Mouse (Mus musculus): ENCODE results near the gene Pnkp. TPM values are rescaled to one million over a fixed set of nuclear protein-coding genes. Genes with fewer than 3 reads are reported as not detected.

The Pnkp gene
- total RNA-seq, 2 experiments from 2014 or later = 19.2 to 20.2 TPM

DNA sequence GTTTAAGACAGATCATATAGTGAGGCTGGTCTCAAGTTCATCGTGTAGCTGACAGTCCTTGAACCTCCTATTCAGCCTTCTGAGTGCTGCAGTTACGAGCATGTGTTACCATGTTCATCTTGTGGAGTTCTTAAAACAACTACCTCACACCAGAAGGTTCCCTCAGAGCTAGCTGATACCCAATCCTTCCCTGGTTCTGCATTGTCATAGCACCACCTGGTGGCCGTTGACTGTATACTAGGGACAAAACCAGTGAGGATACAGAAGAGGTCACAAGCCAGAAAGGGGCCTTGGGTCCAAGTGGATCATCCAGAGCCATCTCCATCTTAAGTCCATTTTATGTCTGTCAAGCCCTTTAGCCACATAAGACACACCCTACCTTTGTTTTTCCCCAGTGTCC lies 32.1 kb upstream of the Pnkp start:
- peak; percentile 87 for DNase-seq (ENCODE audit: low spot score)

DNA sequence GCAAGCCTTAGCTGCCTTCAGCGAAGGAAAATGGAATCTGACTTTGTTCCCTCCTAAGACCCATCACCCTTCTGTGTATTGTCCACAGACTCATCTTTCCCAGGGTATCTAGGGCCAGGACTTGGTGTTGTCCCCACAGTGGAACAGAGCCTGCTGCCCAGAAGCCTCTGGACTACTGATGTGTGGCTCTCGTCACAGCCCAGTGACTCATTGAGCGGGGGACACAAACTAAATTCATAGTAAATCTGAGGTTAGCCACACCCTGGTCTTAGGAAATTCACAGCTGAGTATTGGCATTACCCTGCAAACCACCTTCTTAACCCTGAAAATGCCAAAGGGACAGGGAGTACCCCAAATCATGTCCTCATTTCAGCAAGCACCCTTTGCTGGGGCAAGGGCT lies 30.2 kb upstream of the Pnkp start:
- DNase-seq (ENCODE audit: low spot score) = no peak

DNA sequence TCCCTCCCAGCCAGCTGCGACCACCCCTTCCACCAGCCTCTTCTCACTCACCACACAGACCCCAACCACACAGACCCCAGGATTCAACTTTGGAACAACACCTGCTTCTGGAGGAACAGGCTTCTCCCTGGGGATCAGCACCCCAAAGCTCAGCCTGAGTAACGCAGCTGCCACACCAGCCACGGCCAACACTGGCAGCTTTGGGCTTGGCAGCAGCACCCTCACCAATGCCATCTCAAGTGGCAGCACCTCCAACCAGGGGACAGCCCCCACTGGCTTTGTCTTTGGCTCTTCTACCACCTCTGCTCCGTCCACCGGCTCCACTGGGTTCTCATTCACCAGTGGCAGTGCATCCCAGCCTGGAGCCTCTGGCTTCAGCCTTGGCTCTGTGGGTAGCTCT lies 28.2 kb upstream of the Pnkp start:
- DNase-seq (ENCODE audit: low spot score) = no peak

DNA sequence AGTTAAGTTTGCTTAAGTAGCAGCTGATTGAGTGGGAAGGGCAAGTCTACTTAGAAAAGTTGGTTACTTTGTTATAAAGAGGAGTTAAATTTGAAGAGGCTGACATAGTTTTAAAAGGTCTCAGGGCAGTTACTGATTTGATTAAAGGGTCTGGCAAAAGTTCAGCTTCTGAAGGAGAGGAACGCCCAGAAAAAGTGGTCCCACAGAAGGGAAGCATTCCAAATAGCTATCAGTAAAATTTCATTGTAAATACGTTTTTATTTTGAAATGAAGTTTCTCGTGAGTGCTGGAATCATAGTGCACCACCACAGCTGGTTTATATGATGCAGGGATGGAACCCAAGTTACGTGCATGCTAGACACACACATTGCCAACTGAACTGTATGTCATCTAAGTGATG lies 24.2 kb upstream of the Pnkp start:
- no peak for DNase-seq (ENCODE audit: low spot score)

DNA sequence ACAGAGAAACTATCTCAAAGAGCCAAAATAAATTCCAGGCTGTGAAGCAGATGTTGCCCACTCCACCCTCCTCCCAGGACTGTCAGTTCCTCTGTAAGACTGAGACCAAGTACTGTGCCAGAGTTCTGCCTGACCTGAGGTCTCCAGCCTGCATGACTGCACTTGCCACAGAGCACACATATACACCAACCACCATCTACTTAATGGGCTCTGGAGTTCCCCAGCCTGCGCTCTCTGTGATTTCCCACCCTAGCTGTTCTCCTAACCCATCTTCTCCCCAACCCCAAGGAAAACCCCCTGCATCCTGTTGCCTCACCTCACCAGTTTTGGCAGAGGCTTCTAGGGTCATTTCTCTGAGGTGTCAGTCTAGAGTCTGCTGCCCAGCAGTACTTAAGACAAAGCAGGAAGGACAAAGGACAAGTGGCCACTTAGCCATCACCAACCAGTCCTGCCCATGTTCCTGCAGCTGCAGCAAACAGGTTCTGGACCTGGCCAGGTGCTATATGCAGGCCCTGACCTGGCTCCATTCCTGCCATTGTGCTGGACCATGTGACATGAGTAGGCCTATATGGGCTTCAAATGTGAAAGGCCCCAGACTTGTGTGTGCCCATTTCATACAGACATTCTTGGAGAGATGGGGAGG lies 21.4 kb upstream of the Pnkp start:
- DNase-seq (ENCODE audit: low spot score) = no peak

DNA sequence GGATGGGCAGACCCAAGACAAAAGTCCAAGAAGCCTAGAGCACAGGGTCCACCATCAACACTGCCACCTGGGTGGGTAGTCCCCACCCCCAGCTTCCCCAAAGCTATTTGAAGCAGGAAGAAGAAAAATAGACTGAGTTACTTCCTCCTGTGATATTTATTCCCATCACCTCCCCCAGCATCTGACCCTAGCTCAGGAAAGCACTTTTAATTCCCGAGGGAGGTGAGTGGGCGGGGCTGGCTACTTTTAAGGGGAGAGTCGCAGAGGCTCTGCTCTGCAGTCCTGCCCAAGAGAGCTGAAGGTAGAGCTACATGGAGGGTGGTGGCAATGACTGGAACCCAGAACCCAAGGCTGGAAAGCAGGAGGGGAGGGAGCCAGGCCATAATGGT lies 20.9 kb upstream of the Pnkp start:
- DNase-seq (ENCODE audit: low spot score) = no peak

DNA sequence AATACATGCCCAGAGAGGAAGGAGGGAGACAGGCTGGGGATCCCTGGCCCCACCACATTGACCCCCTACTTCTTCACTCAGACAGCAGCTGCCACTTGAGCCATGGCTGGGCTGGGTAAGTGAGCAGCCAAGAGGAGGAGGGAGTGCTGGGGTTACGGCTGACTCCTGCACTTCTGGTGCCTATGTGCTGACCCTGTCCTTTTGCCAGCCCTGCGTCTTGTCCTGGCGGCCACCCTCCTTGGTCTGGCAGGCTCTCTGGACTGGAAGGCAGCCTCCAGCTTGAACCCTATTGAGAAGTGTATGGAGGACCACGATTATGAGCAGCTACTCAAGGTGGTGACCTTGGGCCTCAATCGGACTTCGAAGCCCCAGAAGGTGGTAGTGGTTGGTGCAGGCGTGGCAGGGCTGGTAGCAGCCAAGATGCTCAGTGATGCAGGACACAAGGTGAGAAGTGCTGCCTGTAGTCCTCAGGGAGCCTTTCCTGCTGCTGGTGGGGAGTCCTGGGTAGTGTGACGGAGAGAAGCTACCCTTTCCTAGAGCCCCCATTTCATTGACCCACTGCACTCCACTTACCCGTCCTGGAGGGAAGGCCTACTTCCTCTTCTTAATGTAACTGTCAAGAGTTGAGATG lies 20.4 kb upstream of the Pnkp start:
- peak; percentile 83 for DNase-seq (ENCODE audit: low spot score)

DNA sequence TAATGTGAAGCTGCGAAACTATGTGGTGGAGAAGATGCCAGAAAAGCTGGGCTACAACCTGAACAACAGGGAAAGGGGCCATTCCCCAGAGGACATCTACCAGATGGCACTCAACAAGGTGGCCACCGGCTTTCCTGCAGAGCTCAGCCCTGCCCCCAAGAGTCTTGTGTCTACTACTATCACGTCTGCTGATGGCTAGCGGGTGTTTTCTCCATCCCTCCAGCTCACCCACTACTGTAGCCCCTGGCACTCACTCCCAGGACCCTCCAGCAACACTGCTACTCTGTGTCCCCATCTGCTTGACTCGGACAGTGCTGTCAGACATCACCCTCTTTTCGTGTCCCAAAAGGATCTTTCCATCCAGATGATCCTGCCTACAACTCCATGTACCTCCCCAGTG lies 18.9 kb upstream of the Pnkp start:
- no peak for DNase-seq (ENCODE audit: low spot score)

DNA sequence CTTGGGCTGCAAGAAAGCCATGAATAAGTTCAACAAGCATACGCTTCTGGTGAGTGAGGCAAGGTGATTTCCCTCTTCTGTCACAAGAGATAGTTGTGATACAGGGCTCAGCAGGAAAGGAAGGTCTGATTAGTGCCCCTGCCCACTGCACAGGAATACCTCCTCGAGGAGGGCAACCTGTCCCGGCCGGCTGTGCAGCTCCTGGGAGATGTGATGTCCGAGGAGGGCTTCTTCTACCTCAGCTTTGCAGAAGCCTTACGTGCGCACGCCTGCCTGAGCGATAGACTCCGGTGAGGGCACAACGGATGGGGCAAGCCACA lies 17.8 kb upstream of the Pnkp start:
- DNase-seq (ENCODE audit: low spot score) = no peak

DNA sequence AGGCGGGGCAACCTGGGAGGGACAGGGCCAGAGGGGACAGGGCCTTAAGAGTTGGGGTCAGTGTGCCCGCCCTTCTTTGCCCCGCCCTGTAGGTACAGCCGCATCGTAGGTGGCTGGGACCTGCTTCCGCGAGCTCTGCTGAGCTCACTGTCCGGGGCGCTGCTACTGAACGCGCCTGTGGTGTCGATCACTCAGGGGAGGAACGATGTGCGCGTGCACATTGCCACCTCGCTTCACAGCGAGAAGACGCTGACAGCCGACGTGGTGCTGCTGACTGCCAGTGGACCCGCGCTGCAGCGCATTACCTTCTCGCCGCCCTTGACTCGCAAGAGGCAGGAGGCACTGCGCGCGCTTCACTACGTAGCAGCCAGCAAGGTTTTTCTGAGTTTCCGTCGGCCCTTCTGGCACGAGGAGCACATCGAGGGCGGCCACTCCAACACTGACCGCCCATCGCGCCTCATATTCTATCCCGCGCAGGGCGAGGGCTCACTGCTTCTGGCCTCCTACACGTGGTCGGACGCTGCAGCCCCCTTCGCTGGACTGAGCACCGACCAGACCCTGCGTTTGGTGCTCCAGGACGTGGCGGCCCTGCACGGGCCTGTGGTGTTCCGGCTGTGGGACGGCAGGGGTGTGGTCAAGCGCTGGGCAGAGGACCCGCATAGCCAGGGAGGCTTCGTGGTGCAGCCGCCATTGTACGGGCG lies 17.3 kb upstream of the Pnkp start:
- no peak for DNase-seq (ENCODE audit: low spot score)

DNA sequence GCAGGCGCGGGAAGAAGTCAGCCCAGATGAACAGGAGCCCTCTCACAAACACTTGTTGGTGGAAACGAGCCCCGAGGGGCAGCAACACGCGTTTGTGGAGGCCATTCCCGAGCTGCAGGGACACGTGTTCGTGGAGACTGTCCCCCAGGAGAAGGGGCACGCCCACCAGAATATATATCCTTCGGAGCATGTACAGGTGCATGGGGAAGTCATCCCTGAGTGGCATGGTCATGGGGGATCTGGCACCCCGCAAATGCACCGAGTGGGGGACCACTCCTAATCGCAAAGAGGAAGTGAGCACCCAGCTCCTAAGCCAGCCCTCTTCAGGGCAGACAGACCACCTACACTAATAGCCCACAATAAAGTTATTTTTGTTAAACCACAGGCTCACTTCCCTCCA lies 16.5 kb upstream of the Pnkp start:
- DNase-seq (ENCODE audit: low spot score) = no peak

DNA sequence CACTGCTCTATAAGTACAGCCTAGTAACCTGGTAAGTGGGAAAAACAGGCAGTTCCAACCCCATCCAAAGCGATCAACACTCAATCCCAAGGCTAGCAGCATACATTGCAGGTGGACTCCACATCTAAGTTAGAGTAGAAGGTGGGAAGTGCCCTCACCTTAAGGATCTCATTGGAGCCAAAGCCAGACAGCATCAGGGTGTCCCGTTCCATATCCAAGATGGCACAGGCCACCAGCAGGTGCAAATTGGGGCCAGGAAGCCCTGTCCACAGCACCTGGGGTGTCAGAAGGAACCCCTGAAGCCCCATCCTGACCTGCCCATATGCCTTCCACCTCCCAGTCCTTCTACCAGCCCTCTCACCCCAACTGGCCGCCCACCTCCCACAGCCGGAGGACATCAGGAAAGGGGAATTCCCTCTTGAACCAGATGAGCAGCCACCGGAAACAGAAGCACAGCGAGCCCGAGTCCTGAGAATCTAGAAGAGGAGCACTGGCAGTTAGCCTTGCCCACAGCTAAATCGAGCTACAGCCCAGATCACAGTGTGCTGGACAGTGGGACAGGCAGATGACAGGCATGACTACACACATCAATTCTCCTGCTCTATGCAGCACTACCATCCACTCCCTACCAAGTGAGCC lies 15.0 kb upstream of the Pnkp start:
- DNase-seq (ENCODE audit: low spot score) = peak; percentile 52

DNA sequence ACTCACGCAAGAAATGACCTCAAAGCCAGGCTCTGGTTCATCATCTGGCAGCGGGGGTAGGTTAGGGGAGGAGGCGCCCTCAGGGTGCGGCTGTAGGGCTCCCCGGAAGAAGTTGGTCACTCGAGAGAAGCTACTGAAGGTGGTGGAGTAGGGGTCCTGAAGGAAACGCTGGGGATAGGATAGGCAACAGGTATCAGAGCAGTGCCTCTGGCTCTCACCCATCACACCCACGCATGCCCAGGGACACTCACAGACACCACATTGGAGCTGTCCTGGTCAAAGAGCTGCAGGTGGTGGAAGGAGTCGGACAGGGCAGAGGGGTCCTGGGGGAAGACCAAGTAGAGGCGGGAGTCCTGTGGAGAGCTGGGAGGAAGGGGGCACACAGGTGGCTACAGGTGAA lies 11.9 kb upstream of the Pnkp start:
- no peak for DNase-seq (ENCODE audit: low spot score)

DNA sequence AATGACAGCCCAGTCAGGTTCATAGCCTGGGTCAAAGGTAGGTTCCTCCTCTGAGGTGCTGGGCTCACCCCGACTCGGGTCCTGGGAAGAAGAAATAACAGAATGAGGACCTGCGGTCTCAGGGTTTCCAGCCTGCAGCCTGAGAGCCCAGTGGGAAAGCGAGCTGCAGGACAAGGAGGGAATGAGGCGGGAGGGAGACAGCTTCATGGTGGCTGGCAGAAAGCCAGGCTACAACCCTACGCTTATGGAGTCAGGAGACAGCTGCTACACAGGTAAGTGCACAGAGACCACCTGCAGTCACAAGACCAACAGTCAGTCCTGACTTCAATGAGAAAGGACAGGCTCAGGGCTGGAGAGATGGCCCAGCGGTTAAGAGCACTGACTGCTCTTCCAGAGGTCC lies 10.1 kb upstream of the Pnkp start:
- no peak for DNase-seq (ENCODE audit: low spot score)

DNA sequence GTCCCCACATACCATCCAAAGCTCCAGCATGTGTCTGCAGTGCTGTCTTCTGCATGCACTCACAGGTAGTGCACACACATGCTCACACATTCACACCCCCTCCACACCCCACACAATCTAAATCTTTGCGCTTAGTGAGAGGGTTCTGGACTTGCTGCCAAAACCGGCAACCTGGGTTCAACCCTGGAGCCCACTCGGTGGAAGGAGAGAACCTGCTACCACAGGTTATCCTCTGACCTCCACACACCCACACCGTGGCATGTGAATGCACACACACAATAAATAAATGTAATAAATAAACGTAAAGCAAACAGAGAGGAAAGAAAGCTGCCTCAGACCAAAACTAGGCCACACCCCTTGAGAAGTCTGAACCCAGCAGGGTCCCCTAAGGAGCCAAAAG lies 9.2 kb upstream of the Pnkp start:
- no peak for DNase-seq (ENCODE audit: low spot score)

DNA sequence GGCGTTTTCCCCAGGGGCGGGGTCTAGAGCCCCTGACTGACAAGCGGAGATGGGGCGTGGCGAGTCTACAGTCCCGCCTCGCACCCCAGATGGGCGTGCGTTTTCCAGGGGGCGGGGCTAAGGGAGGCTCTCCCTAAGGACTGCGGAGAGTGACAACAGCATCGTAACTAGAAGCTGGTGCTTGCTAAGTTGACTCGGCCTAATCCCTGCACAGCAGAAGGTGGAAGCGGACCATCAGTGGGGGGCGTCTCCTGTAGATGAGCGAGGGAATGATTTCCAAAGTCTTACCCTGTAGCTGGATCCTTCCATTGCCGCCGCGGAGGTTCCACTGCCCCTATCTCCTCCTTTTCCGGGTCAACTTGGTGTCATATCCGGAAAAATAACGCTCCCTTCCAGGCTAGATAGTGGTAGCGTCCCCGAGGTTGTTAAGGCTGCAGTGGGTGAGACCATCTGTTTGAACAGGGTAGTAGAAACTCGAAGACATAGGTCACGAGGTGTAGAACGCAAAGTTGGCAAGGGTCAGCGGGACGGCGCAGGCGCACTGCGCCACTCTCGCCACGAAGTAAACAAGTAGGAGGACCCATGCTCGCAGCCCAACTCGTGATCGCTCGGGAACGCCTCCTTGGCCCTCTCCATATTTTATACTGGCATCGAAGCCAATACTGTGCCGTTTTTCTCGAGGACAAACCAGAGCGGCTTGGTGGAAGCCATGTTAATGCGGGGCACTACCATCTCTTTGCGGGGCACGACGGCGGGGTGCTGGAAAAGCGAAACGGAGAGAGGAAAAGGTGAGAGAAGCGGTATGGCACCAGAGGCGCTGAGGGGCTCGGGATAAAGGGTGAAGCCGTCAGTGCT lies 8.2 kb upstream of the Pnkp start, which contains the start of the genes Akt1s1 and Tbc1d17:
TSS of gene Akt1s1 (plus strand) at position 431 of the 855 bp plus-strand sequence.
TSS of gene Tbc1d17 (minus strand) at position 519 of the 855 bp plus-strand sequence.
- peak; percentile 100 for DNase-seq (ENCODE audit: low spot score)

DNA sequence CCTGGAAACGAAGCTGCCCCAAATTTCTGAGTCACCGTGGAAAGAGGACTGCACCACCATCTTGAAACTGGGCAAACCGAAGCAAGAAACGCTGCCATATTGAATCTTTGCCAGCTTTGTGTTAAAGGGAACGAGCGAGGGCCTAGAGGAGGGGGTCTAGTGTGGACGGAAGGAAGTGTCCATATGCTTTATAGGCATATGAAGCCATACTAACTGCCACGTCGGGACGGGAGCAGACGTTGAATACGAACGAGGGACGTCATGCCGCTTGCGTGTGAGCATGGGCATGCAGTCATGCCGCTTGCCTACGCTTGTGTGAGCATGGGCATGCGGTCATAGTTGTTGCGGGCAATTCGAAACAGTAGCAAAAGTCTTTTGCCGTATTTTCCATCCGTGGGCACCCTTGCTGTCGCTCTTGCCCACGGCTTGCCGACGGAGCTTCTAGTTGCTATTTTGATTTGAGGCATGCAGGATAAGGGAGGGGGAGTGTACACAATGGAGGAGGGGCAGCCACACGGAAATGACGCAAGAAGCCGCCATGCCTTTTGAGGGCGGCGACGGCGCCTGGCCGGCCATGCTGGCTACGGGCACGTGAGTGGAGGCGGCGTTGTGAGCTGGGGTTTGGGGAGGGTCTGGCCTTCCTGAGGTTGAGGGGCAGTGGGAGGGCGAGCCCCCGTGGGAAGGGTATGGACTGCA lies 7.4 kb upstream of the Pnkp start:
- peak; percentile 92 for DNase-seq (ENCODE audit: low spot score)

DNA sequence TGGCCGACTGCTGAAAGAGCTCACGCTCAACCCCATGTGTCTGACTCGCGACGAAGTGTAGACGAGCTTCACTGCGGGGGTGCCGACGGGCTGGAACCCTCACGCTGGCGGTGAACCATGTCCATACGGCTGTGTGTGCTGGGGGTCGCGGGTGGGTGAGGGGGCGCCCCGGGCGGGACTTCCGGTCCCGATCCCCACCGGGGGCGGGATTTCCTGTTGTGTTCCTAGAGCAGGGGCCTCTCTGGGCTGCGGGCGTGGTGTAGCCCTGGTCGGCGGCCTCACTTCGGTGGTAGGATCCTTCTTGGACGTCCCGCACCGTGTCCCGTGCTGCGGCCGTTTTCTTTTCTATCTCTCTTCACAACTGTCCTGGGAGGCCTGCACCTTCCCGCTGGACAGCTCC lies 6.8 kb upstream of the Pnkp start:
- DNase-seq (ENCODE audit: low spot score) = peak; percentile 69

DNA sequence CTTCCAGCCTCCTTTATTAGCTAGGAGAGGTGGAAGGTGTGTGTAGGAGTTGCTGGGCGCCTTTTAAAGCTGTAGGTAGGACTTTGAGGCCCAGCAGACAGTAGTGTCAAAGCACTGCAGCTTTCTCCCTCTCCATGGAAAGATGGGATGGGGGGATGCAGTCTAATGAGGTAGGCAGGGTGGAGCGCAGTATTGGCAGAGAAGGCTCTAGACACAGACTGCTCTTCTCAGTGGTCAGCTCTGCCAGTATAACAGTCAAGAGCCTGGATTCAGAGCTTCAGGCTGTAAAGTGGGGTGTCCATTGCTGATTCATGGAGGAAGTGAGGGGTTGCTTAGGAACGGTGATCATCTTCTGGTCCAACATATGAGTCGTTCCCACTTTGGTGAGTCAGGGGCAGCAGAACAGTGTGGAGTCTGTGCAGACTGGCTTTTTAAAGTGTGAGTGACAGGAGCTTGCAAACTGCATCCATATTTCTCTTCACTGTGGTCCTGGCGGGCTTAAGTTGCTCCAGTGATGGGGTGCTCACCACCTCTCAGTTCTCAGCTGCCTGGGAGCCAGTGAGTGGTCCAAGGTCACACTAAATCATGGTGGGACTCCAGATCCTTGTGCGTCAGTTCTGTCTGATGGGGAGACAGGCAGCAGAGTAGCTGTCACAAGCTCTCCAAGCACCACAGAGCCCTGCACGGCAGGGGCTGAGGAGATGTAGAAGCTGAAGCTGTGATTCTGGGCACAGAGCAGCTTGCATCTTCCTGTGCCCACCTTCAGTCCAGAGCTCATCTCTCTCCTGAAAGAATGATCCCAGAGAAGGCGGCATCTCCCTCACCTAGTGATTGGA lies 5.9 kb upstream of the Pnkp start:
- DNase-seq (ENCODE audit: low spot score) = no peak

DNA sequence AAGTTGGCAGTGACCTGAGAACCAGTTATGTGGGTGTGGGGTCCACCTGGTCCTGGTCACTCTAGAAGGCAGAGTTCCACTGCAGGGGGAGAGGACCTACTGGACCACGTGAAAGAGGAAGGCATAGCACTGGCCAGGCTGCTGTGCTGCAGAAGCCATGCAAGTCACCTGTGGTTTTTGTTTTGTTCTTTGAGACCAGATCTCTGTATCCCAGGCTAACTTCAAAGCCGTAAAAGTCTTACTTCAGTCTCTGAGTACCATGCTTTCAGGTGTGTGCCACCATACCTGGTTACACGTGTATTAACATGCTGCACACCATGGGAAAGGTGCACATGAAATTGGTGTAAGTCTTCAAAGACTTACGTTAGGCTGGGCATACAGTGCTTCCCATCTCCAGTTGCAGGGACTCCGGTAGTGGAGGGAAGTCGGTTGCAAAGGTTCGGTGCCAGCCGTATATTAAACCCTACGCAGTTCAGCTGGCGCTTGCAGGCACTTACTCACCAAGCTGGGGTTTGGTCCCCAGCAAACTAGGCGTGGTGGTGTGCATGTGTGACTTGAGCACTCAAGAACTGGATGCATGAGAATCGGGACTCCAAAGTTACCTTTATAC lies 5.2 kb upstream of the Pnkp start:
- no peak for DNase-seq (ENCODE audit: low spot score)

Data from gastrocnemius, adult 18-20 months (tissue).